Mouse (Mus musculus) heart, embryonic 12.5 days (tissue): ENCODE measurements around the gene Gm20388. TPM values are rescaled to one million over a fixed set of nuclear protein-coding genes. Genes with fewer than 3 reads are reported as not detected.
"Not testable (repeated sequence)": the region's sequence is repeated elsewhere in the genome, so short reads cannot be mapped to it uniquely, and the experiment has no call there.

Experiments used
- ATAC-seq: fragments of 200-750 bp; cut with Nextera tagmentation; 2 replicates; pipeline ENCODE4 v1.8.0; 2017; ENCODE audit warnings: moderate TSS enrichment, moderate library complexity; ENCODE audit not compliant: insufficient number of reproducible peaks, low FRiP score
- H3K27ac ChIP-seq: fragments of 300-500 bp; sonication (generic); 2 replicates; pipeline ENCODE4 v1.5.1; 2016; ENCODE audit warnings: mild to moderate bottlenecking, moderate library complexity; ENCODE audit not compliant: poor library complexity, severe bottlenecking
- H3K27me3 ChIP-seq: fragments of 300-500 bp; sonication (generic); replicated peaks from 2 replicates; pipeline ENCODE4 v1.6.1; 2016; ENCODE audit warnings: mild to moderate bottlenecking, moderate library complexity
- H3K36me3 ChIP-seq: fragments of 300-500 bp; sonication (generic); 2 replicates; pipeline ENCODE4 v1.6.1; 2016; ENCODE audit warnings: mild to moderate bottlenecking, moderate library complexity
- H3K4me1 ChIP-seq: fragments of 300-500 bp; sonication (generic); replicated peaks from 2 replicates; pipeline ENCODE4 v1.6.1; 2016; ENCODE audit warnings: mild to moderate bottlenecking
- H3K4me2 ChIP-seq: fragments of 300-500 bp; sonication (generic); 2 replicates; pipeline ENCODE4 v1.6.1; 2016; ENCODE audit warnings: mild to moderate bottlenecking, moderate library complexity
- H3K4me3 ChIP-seq: fragments of 300-500 bp; sonication (generic); 2 replicates; pipeline ENCODE4 v1.5.1; 2016; ENCODE audit warnings: mild to moderate bottlenecking
- H3K9ac ChIP-seq: fragments of 300-500 bp; sonication (generic); 2 replicates; pipeline ENCODE4 v1.6.1; 2016; ENCODE audit warnings: mild to moderate bottlenecking, moderate library complexity
- H3K9me3 ChIP-seq: fragments of 300-500 bp; sonication (generic); replicated peaks from 2 replicates; pipeline ENCODE4 v1.6.1; 2016; ENCODE audit warnings: mild to moderate bottlenecking, moderate library complexity
- WGBS: fragments of 180-500 bp; shearing (Covaris S2); methylation state at CpG from one replicate; pipeline ENCODE4 v1.1.7; 2016; 5-methylcytosine and 5-hydroxymethylcytosine counted together
- polyA plus RNA-seq: library from polyadenylated mRNA; unstranded; fragments of >200 nt; fragmentation: Nextera tagmentation; extraction: Ambion mirVana; gene quantifications from 2 replicates; pipeline ENCODE4 v1.2.1, GENCODE M21; 2016

The Gm20388 gene
- polyA plus RNA-seq, 1 experiment from 2014 or later, result not detected

DNA sequence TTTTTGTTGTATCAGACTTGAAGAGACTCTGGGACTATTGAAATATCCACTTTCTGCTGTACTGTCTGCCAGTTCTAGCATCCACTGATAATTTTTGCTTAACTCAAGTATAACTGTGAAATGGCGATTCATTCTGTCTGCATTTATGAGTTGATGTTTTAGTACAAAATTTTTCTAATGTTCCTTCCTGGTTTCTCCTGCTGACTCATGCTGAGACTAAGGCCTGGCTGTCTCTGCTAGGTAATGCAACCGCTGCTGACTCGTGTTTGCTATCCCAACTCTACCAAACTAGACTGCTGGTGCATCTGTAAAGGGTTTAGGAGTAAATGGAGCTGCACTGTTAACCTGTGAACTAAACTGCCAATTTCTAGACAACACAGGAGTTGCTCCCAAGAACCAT, 3556.8 kb downstream of the Gm20388 start:
- ATAC-seq, result no peak
- Histone ChIP-seq H3K36me3 (peaks cover 14% of the 10 kb centered on the region), H3K4me2 (no peak overlapping the region), H3K27ac (no peak overlapping the region), H3K4me3 (no peak overlapping the region), H3K4me1 (no peaks in the 10 kb centered on the region), H3K27me3 (0 out of 2 replicates have a peak, but pooled peaks cover 7% of the 10 kb centered on the region), H3K9ac (no peak overlapping the region), H3K9me3 (no peaks in the 10 kb centered on the region)
- 72% methylated on average over 3 of the region's 3 CpGs for WGBS

DNA sequence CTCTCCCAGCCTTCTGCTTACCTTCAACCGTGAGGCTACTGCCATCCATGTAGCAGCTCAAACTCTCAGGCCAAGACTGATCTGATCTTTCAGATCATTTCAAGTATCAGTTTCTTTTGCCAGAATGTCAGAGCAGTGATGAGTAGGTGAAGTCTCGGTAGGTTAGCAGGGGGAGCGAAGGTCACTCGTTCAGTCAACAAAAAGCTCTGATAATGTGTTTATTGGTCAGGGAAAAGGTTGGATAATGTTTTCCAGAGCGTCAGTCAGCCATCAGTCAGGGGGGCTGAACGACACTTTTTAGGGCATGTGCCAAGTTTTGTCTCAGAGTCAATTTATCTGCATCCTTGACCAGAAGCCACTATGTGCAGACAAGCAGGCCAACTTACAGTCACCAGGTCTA, 3562.3 kb downstream of the Gm20388 start:
- not testable (repeated sequence) for ATAC-seq, H3K4me2 ChIP-seq, H3K36me3 ChIP-seq, H3K9ac ChIP-seq, H3K27ac ChIP-seq, H3K9me3 ChIP-seq, H3K27me3 ChIP-seq, H3K4me1 ChIP-seq, H3K4me3 ChIP-seq
- WGBS, result 64% methylated on average over 6 of the region's 6 CpGs

DNA sequence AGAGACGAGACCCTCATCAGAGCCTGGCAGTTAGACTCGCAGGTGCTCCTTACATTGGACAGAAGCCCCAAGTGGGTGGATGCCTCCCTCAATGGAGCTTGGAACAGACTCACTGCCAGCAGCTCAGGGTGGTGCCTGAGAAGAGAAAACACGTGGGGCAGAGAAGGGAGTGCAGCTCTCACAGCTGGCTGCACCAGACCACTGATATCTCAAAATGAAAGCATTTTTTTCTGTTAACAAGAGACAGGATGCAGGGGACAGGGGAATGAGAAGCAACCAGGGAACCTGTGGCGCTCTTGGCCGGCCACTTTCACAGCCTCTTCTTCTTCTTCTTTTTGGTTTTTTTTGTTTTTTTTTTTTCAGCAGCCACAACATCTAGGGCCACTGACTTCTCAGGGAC, 3563.9 kb downstream of the Gm20388 start:
- not testable (repeated sequence) for H3K9me3 ChIP-seq, H3K4me2 ChIP-seq, H3K36me3 ChIP-seq, H3K4me3 ChIP-seq, H3K27me3 ChIP-seq, H3K9ac ChIP-seq, H3K27ac ChIP-seq, ATAC-seq
- peaks cover 19% of the 10 kb centered on the region for H3K4me1 ChIP-seq
- 45% methylated on average over 5 of the region's 5 CpGs for WGBS

- Histone ChIP-seq H3K36me3 (peaks cover 21% of the 10 kb centered on the region), H3K9ac (peak overlapping the region; percentile 84), H3K4me3 (peak overlapping the region; percentile 90), H3K9me3 (no peaks in the 10 kb centered on the region), H3K4me2 (peak overlapping the region; percentile 82), H3K27me3 (no peaks in the 10 kb centered on the region), H3K4me1 (peaks cover 19% of the 10 kb centered on the region), H3K27ac (peak overlapping the region; percentile 97)
- ATAC-seq, result 0 out of 2 replicates have a peak, but pooled peaks have one; percentile 26
- WGBS, result 9% methylated on average over 34 of the region's 34 CpGs
Measured at GRCm38 (mm10) chr8:123476911-123477736, 3566.5 kb downstream of the Gm20388 start.

DNA sequence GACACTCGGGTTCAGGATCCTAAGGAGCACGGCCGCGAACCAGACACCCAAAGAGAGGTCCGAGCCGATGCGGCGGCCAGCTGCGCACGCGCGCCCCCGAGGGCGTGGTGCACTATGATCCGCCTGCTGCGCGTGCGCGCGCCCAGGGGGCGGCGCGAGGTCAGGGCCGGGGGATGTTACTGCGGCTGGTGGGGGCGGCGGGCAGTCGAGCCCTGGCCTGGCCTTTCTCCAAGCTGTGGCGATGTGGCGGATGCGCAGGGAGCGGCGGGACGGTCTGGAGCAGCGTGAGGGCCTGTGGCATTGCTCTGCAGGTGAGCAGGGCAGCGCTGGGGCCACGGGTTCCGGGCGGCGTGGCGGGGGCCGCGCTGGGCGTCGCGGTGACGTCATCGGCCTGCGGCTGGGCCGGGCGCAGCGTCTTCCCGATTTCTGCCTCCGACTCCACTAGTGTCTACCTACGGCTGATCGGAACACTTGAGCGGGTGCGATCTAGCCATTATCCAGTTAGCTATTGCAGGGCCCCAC, 3567.2 kb downstream of the Gm20388 start, which contains the start of gene Afg3l1:
Gene Afg3l1 (plus strand): TSS at position 167 of the 522 bp plus-strand sequence.
- under 1% methylated on average over 55 of the region's 58 CpGs for WGBS
- Histone ChIP-seq H3K4me2 (peak within 1 kb of the TSS; percentile 82), H3K36me3 (peaks cover 27% of the 10 kb centered on the region), H3K27ac (peak within 1 kb of the TSS; percentile 97), H3K27me3 (no peaks in the 10 kb centered on the region), H3K9me3 (no peaks in the 10 kb centered on the region), H3K4me1 (peaks cover 19% of the 10 kb centered on the region), H3K9ac (peak within 1 kb of the TSS; percentile 84), H3K4me3 (peak within 1 kb of the TSS; percentile 90)
- ATAC-seq, result peak; percentile 97

DNA sequence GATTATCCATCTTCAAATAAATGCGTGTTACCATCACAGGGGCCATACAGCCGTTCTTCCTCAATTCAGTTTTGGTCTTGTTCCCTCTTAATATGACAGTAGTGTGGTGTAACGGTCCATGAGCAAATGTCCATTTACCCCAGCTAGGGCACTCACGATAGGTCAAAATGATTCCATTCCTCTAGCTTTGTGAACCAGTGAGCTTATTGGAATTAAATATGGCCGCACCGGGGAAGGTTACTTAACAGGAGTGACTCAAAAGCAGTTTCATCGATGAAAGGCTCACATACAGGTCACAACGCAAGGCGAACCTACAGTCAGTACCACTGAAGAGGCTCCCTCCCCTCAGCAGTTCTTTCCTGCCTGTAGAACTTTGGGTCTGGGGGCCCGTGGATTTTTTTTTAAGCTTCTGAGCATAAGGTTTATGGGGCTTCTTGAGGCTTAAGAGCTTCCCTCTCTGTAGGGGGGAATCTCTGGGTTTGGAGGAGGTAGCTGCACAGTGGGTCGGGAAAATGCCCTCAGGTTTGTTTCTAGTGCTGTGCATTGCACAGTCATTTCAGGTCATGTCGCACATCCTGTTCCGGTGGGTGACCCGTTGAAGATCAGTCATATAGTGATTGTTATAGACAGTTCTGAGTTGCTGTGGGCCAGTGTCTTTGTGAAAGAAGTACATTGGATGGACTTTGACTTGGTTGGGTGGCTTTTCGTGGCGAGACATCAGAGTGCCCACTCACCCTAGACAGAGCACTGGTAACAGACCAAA, 3568.0 kb downstream of the Gm20388 start:
- 35% methylated on average over 16 of the region's 16 CpGs for WGBS
- H3K27me3 ChIP-seq, result no peaks in the 10 kb centered on the region
- peak overlapping the region; percentile 90 for H3K4me3 ChIP-seq
- H3K4me1 ChIP-seq, result peaks cover 19% of the 10 kb centered on the region
- H3K36me3 ChIP-seq, result peaks cover 34% of the 10 kb centered on the region
- no peak for ATAC-seq
- H3K9ac ChIP-seq, result peak overlapping the region; percentile 84
- no peaks in the 10 kb centered on the region for H3K9me3 ChIP-seq
- peak overlapping the region; percentile 97 for H3K27ac ChIP-seq
- peak overlapping the region; percentile 82 for H3K4me2 ChIP-seq

- Histone ChIP-seq H3K27me3 (no peaks in the 10 kb centered on the region), H3K9ac (no peak overlapping the region), H3K4me1 (peaks cover 10% of the 10 kb centered on the region), H3K9me3 (no peaks in the 10 kb centered on the region), H3K4me2 (no peak overlapping the region), H3K27ac (no peak overlapping the region), H3K36me3 (peaks cover 72% of the 10 kb centered on the region), H3K4me3 (no peak overlapping the region)
- ATAC-seq, result no peak
- 86% methylated on average over 7 of the region's 7 CpGs for WGBS
Measured at GRCm38 (mm10) chr8:123482627-123483026, 3572.0 kb downstream of the Gm20388 start.

DNA sequence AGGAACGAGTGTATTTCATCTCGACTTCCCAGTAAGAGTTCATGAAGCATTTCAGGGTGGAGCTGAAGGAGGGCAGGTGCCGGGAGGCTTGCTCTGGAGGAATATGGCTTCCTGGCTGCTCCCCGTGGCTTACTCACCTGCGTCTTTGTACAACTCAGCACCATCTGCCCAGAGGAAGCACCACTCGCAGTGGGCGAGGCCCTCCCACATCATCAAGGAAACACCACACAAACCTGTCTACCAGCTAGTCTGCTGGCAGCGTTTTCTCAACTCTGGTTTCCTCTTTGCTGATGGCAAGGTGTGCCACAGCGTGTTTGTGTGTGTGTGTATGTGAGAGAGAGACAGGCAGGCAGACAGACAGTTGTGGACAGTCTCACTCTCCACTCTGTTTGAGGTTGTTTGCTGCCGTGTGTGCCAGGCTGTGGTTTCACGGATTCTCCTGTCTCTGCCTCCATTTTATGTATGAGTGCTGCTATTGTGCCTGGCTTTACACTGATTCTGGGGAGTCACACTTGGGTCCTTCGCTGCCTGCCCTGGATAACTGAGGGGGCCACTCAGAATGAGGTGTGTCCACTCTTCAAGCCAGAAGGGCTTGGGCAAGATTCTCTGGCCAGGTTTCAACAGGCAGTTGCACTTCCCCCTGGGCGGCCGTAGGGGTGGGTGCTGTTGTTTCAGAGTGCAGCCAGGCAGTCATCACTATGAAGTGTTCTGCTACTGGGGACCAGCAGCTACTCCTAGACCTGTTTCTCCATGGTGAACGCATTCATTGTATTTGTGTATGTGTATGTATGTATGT, 3580.8 kb downstream of the Gm20388 start:
- Histone ChIP-seq H3K27me3 (no peaks in the 10 kb centered on the region), H3K9me3 (no peaks in the 10 kb centered on the region), H3K36me3 (peaks cover 96% of the 10 kb centered on the region), H3K4me2 (no peak overlapping the region), H3K27ac (no peak overlapping the region), H3K4me3 (no peak overlapping the region), H3K4me1 (no peaks in the 10 kb centered on the region), H3K9ac (no peak overlapping the region)
- 87% methylated on average over 15 of the region's 15 CpGs for WGBS
- ATAC-seq, result no peak

DNA sequence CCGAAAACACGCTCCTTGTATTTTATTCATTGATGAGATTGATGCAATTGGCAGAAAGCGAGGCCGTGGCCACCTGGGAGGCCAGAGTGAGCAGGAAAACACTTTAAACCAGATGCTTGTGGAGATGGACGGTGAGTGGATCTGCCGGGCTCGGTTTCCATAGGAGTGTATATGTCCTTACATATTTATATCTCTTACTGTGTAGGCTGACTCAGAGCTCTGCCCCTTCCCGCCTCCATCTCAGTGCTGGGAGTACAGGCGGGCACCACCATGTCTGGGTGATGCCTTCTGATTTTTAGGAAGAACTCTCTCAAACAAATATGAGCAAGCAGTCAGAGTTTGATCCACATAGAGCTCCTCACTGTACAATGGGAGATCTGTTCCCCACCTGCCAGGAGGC, 3582.3 kb downstream of the Gm20388 start:
- Histone ChIP-seq H3K27ac (no peak overlapping the region), H3K4me2 (no peak overlapping the region), H3K9ac (no peak overlapping the region), H3K36me3 (peaks cover 96% of the 10 kb centered on the region), H3K27me3 (no peaks in the 10 kb centered on the region), H3K4me1 (no peaks in the 10 kb centered on the region), H3K4me3 (no peak overlapping the region), H3K9me3 (no peaks in the 10 kb centered on the region)
- no peak for ATAC-seq
- 92% methylated on average over 9 of the region's 9 CpGs for WGBS

GRCm38 (mm10) chr8:123497699-123498098, 3587.1 kb downstream of the Gm20388 start:
- Histone ChIP-seq H3K9ac (no peak overlapping the region), H3K4me3 (no peak overlapping the region), H3K4me1 (no peaks in the 10 kb centered on the region), H3K27me3 (no peaks in the 10 kb centered on the region), H3K27ac (no peak overlapping the region), H3K9me3 (no peaks in the 10 kb centered on the region), H3K36me3 (peaks cover 99% of the 10 kb centered on the region), H3K4me2 (no peak overlapping the region)
- WGBS, result 85% methylated on average over 4 of the region's 4 CpGs
- ATAC-seq, result no peak
